Mouse (Mus musculus): ENCODE measurements at regions not wholly inside any gene's neighbourhood (a gene's known extent, or its start where the extent isn't known, plus 50 kb on each side); places are given as distances from the start of the nearest gene placed in this dataset.
"Not testable (repeated sequence)": the region's sequence is repeated elsewhere in the genome, so short reads cannot be mapped to it uniquely, and the experiment has no call there.

GRCm38 (mm10) chr3:9103456-9103855, 506.4 kb downstream of the Zfp704 start:
- ATAC-seq (ENCODE audit: insufficient number of reproducible peaks, insufficient read depth, low FRiP score, low TSS enrichment, low read depth) = no peak
- Histone ChIP-seq H3K9me3 (no peaks in the 10 kb centered on the region), H3K4me1 (replicated peaks) (no peaks in the 10 kb centered on the region; the same call in 1 of the 2 replicates), H3K4me3 (replicated peaks) (no peak overlapping the region), H3K36me3 (no peaks in the 10 kb centered on the region), H3K9ac (replicated peaks) (no peak overlapping the region), H3K27me3 (no peaks in the 10 kb centered on the region), H3K4me2 (no peak overlapping the region), H3K27ac (no peak overlapping the region)
- 76% methylated on average over 6 of the region's 6 CpGs for WGBS

GRCm38 (mm10) chr3:9101240-9101639, 508.6 kb downstream of the Zfp704 start:
- Histone ChIP-seq H3K9ac (replicated peaks) (no peak overlapping the region), H3K4me3 (replicated peaks) (no peak overlapping the region), H3K36me3 (no peaks in the 10 kb centered on the region), H3K4me2 (no peak overlapping the region), H3K27me3 (no peaks in the 10 kb centered on the region), H3K4me1 (replicated peaks) (no peaks in the 10 kb centered on the region; the same call in 1 of the 2 replicates), H3K9me3 (no peaks in the 10 kb centered on the region), H3K27ac (no peak overlapping the region)
- WGBS = 65% methylated on average over 3 of the region's 3 CpGs
- ATAC-seq (ENCODE audit: insufficient number of reproducible peaks, insufficient read depth, low FRiP score, low TSS enrichment, low read depth) = no peak

GRCm38 (mm10) chr3:9100761-9101160, 509.1 kb downstream of the Zfp704 start:
- no peak for ATAC-seq (ENCODE audit: insufficient number of reproducible peaks, insufficient read depth, low FRiP score, low TSS enrichment, low read depth)
- H3K27ac ChIP-seq = no peak overlapping the region

GRCm38 (mm10) chr3:9098441-9098840, 511.4 kb downstream of the Zfp704 start:
- Histone ChIP-seq H3K9ac (replicated peaks) (no peak overlapping the region), H3K4me2 (no peak overlapping the region), H3K4me1 (replicated peaks) (no peaks in the 10 kb centered on the region; the same call in 1 of the 2 replicates), H3K27ac (no peak overlapping the region), H3K36me3 (no peaks in the 10 kb centered on the region), H3K4me3 (replicated peaks) (no peak overlapping the region), H3K27me3 (no peaks in the 10 kb centered on the region), H3K9me3 (no peaks in the 10 kb centered on the region)
- ATAC-seq (ENCODE audit: insufficient number of reproducible peaks, insufficient read depth, low FRiP score, low TSS enrichment, low read depth) = no peak
- 78% methylated on average over 10 of the region's 10 CpGs for WGBS

More at GRCm38 (mm10) chr3:9100761-9101160, 509.1 kb downstream of the Zfp704 start:
- no peaks in the 10 kb centered on the region for H3K27me3 ChIP-seq
- WGBS = 67% methylated on average over 8 of the region's 8 CpGs
- no peaks in the 10 kb centered on the region for H3K36me3 ChIP-seq
- no peaks in the 10 kb centered on the region for H3K9me3 ChIP-seq
- H3K4me3 ChIP-seq (replicated peaks) = no peak overlapping the region
- H3K9ac ChIP-seq (replicated peaks) = no peak overlapping the region
- no peaks in the 10 kb centered on the region; the same call in 1 of the 2 replicates for H3K4me1 ChIP-seq (replicated peaks)
- H3K4me2 ChIP-seq = no peak overlapping the region

GRCm38 (mm10) chr3:9084134-9084533, 525.8 kb downstream of the Zfp704 start:
- no peak overlapping the region for H3K9ac ChIP-seq (replicated peaks)
- no peaks in the 10 kb centered on the region for H3K36me3 ChIP-seq
- WGBS = 89% methylated on average over 5 of the region's 5 CpGs
- H3K4me3 ChIP-seq (replicated peaks) = no peak overlapping the region
- no peak overlapping the region for H3K27ac ChIP-seq
- no peaks in the 10 kb centered on the region for H3K4me1 ChIP-seq (replicated peaks)
- ATAC-seq (ENCODE audit: insufficient number of reproducible peaks, insufficient read depth, low FRiP score, low TSS enrichment, low read depth) = no peak
- no peaks in the 10 kb centered on the region for H3K27me3 ChIP-seq
- H3K9me3 ChIP-seq = no peaks in the 10 kb centered on the region
- H3K4me2 ChIP-seq = no peak overlapping the region

GRCm38 (mm10) chr3:9082061-9082460, 527.8 kb downstream of the Zfp704 start:
- H3K27me3 ChIP-seq = no peaks in the 10 kb centered on the region
- no peak overlapping the region for H3K4me3 ChIP-seq (replicated peaks)
- H3K36me3 ChIP-seq = no peaks in the 10 kb centered on the region
- H3K4me2 ChIP-seq = no peak overlapping the region
- WGBS = 66% methylated on average over 7 of the region's 7 CpGs
- no peak overlapping the region for H3K9ac ChIP-seq (replicated peaks)
- H3K27ac ChIP-seq = no peak overlapping the region
- no peaks in the 10 kb centered on the region for H3K9me3 ChIP-seq
- ATAC-seq (ENCODE audit: insufficient number of reproducible peaks, insufficient read depth, low FRiP score, low TSS enrichment, low read depth) = no peak
- H3K4me1 ChIP-seq (replicated peaks) = no peaks in the 10 kb centered on the region

GRCm38 (mm10) chr3:9078201-9078600, 531.7 kb downstream of the Zfp704 start:
- Histone ChIP-seq H3K36me3 (no peaks in the 10 kb centered on the region), H3K4me1 (replicated peaks) (no peaks in the 10 kb centered on the region), H3K4me2 (no peak overlapping the region), H3K27ac (no peak overlapping the region), H3K9me3 (no peaks in the 10 kb centered on the region), H3K4me3 (replicated peaks) (no peak overlapping the region), H3K9ac (replicated peaks) (no peak overlapping the region), H3K27me3 (no peaks in the 10 kb centered on the region)
- ATAC-seq (ENCODE audit: insufficient number of reproducible peaks, insufficient read depth, low FRiP score, low TSS enrichment, low read depth) = no peak
- WGBS = 61% methylated on average over 2 of the region's 2 CpGs

- no peak for ATAC-seq (ENCODE audit: insufficient number of reproducible peaks, insufficient read depth, low FRiP score, low TSS enrichment, low read depth)
- no peaks in the 10 kb centered on the region for H3K36me3 ChIP-seq
- no peak overlapping the region for H3K4me2 ChIP-seq
- H3K4me3 ChIP-seq (replicated peaks) = no peak overlapping the region
- H3K27me3 ChIP-seq = no peaks in the 10 kb centered on the region
- H3K9me3 ChIP-seq = no peaks in the 10 kb centered on the region
- H3K27ac ChIP-seq = no peak overlapping the region
- no peaks in the 10 kb centered on the region for H3K4me1 ChIP-seq (replicated peaks)
- 17% methylated on average over 3 of the region's 3 CpGs for WGBS
- no peak overlapping the region for H3K9ac ChIP-seq (replicated peaks)
Observed at GRCm38 (mm10) chr3:9076696-9077095, 533.2 kb downstream of the Zfp704 start.

- not testable (repeated sequence) for ATAC-seq (ENCODE audit: insufficient number of reproducible peaks, insufficient read depth, low FRiP score, low TSS enrichment, low read depth); H3K4me3 ChIP-seq (replicated peaks); H3K9me3 ChIP-seq; H3K4me1 ChIP-seq (replicated peaks); H3K9ac ChIP-seq (replicated peaks); H3K36me3 ChIP-seq; H3K27me3 ChIP-seq; H3K27ac ChIP-seq; H3K4me2 ChIP-seq
- WGBS = 94% methylated on average over 13 of the region's 13 CpGs
Observed at GRCm38 (mm10) chr3:9072471-9072870, 537.4 kb downstream of the Zfp704 start.

- no peaks in the 10 kb centered on the region for H3K4me1 ChIP-seq (replicated peaks)
- H3K9me3 ChIP-seq = no peaks in the 10 kb centered on the region
- ATAC-seq (ENCODE audit: insufficient number of reproducible peaks, insufficient read depth, low FRiP score, low TSS enrichment, low read depth) = no peak
- WGBS = 4% methylated on average over 12 of the region's 12 CpGs
- H3K27me3 ChIP-seq = no peaks in the 10 kb centered on the region
- H3K4me3 ChIP-seq (replicated peaks) = no peak overlapping the region
- no peak overlapping the region for H3K9ac ChIP-seq (replicated peaks)
- no peak overlapping the region for H3K27ac ChIP-seq
- no peaks in the 10 kb centered on the region for H3K36me3 ChIP-seq
- no peak overlapping the region for H3K4me2 ChIP-seq
Observed at GRCm38 (mm10) chr3:9067048-9067447, 542.8 kb downstream of the Zfp704 start.

- H3K4me3 ChIP-seq (replicated peaks) = no peak overlapping the region
- H3K27me3 ChIP-seq = no peaks in the 10 kb centered on the region
- no peaks in the 10 kb centered on the region for H3K9me3 ChIP-seq
- H3K27ac ChIP-seq = no peak overlapping the region
- no peaks in the 10 kb centered on the region for H3K36me3 ChIP-seq
- H3K9ac ChIP-seq (replicated peaks) = no peak overlapping the region
- H3K4me1 ChIP-seq (replicated peaks) = no peaks in the 10 kb centered on the region
- no peak for ATAC-seq (ENCODE audit: insufficient number of reproducible peaks, insufficient read depth, low FRiP score, low TSS enrichment, low read depth)
- H3K4me2 ChIP-seq = no peak overlapping the region
- whole genome bisulfite sequencing = 71% methylated on average over 5 of the region's 5 CpGs
Observed at GRCm38 (mm10) chr3:9066374-9066773, 543.5 kb downstream of the Zfp704 start.

- no peak overlapping the region for H3K27ac ChIP-seq
- H3K36me3 ChIP-seq = no peaks in the 10 kb centered on the region
- H3K4me2 ChIP-seq = no peak overlapping the region
- no peak overlapping the region for H3K4me3 ChIP-seq (replicated peaks)
- no peaks in the 10 kb centered on the region for H3K4me1 ChIP-seq (replicated peaks)
- H3K27me3 ChIP-seq = no peaks in the 10 kb centered on the region
- no peak for ATAC-seq (ENCODE audit: insufficient number of reproducible peaks, insufficient read depth, low FRiP score, low TSS enrichment, low read depth)
- 65% methylated on average over 5 of the region's 5 CpGs for WGBS
- no peaks in the 10 kb centered on the region for H3K9me3 ChIP-seq
- no peak overlapping the region for H3K9ac ChIP-seq (replicated peaks)
Observed at GRCm38 (mm10) chr3:9065892-9066291, 544.0 kb downstream of the Zfp704 start.

All from limb, embryonic 12.5 days (tissue).